Mouse (Mus musculus) thymus, adult 2 months (tissue): ENCODE data around the gene Eipr1. TPM values are rescaled to one million over a fixed set of nuclear protein-coding genes. Genes with fewer than 3 reads are reported as not detected.
"Not testable (repeated sequence)": the region's sequence is repeated elsewhere in the genome, so short reads cannot be mapped to it uniquely, and the experiment has no call there.

Experiments
- DNase-seq: peaks from one replicate; pipeline ENCODE4 v3.0.0; 2021
- H3K27ac ChIP-seq: fragments of 200-500 bp; 2 replicates; pipeline ENCODE4 v1.5.1; 2012; ENCODE audit warnings: low read length, control low read depth; ENCODE audit not compliant: control insufficient read depth, insufficient read depth
- H3K27me3 ChIP-seq: fragments of 200-500 bp; 2 replicates; pipeline ENCODE4 v1.6.1; 2012; ENCODE audit warnings: mild to moderate bottlenecking, low read length, moderate library complexity, mixed read lengths; ENCODE audit not compliant: control insufficient read depth, insufficient read depth
- H3K36me3 ChIP-seq: fragments of 200-500 bp; 2 replicates; pipeline ENCODE4 v1.6.1; 2012; ENCODE audit warnings: mild to moderate bottlenecking, low read length, moderate library complexity; ENCODE audit not compliant: control insufficient read depth, insufficient read depth
- H3K4me1 ChIP-seq: fragments of 200-500 bp; replicated peaks from 2 replicates; pipeline ENCODE4 v1.6.1; 2012; ENCODE audit warnings: low read length; ENCODE audit not compliant: control insufficient read depth, insufficient read depth
- H3K4me3 ChIP-seq: fragments of 200-500 bp; 2 replicates; pipeline ENCODE4 v1.5.1; 2012; ENCODE audit warnings: mild to moderate bottlenecking, low read length, control low read depth, moderate library complexity; ENCODE audit not compliant: control insufficient read depth, insufficient read depth
- CTCF ChIP-seq: fragments of 200-500 bp; IDR thresholded peaks from 2 replicates; pipeline ENCODE4 v1.5.1; 2012; ENCODE audit warnings: mild to moderate bottlenecking, control low read depth, low read length, moderate library complexity, borderline replicate concordance; ENCODE audit not compliant: control insufficient read depth, poor library complexity, insufficient read depth; ENCODE audit errors: extremely low read depth
- POLR2A ChIP-seq: fragments of 200-500 bp; IDR thresholded peaks from 2 replicates; pipeline ENCODE4 v1.6.1; 2012; ENCODE audit warnings: mild to moderate bottlenecking, low read length, control low read depth, moderate library complexity; ENCODE audit not compliant: control insufficient read depth, poor library complexity, insufficient read depth; ENCODE audit errors: extremely low read depth
- WGBS: fragments of 180-500 bp; shearing (Covaris S2); methylation state at CpG from one replicate; pipeline ENCODE4 v1.1.7; 2018; 5-methylcytosine and 5-hydroxymethylcytosine counted together
- polyA plus RNA-seq: library from polyadenylated mRNA; depleted of rRNA; stranded (reverse); fragments of >200 nt; gene quantifications from 2 replicates; pipeline ENCODE4 v1.2.3, GENCODE M21; 2012; rRNA removed

Eipr1 gene
- polyA plus RNA-seq, 1 experiment = 66.8 TPM

DNA sequence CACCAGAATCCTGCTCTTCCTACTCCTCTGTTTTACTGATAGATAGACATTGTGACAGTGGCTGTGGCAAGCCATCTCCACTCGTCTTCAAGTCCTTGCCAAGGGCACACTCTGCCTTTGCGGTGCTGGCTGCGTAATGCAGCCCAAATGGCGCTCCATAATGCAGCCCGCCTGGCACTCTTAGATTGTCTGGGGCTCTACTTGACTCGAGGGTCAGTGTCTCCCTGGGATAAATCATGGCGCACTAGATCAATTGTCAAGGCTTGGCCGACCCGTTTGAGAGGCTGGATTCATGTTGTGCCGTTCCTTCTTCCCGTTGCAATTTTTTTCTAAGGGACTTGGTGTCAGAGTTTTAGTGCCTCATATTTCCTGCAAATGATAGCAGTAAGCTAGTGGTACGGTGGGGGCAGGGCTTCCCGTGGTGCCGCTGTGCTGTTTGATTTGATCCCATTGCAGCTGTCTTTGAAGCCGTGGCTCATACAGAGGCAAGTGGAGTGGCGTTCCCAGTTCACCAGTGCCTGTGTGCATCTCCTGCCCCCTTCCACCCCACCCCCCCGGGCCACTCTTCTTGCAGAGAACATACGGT lies 160.8 kb downstream of the Eipr1 start:
- Histone ChIP-seq H3K27me3 (no peaks in the 10 kb centered on the region), H3K27ac (no peak overlapping the region), H3K4me3 (no peak overlapping the region), H3K36me3 (no peaks in the 10 kb centered on the region), H3K4me1 (no peaks in the 10 kb centered on the region)
- 83% methylated on average over 18 of the region's 18 CpGs for WGBS
- DNase-seq = no peak
- TF ChIP-seq POLR2A (no peak), CTCF (no peak)

DNA sequence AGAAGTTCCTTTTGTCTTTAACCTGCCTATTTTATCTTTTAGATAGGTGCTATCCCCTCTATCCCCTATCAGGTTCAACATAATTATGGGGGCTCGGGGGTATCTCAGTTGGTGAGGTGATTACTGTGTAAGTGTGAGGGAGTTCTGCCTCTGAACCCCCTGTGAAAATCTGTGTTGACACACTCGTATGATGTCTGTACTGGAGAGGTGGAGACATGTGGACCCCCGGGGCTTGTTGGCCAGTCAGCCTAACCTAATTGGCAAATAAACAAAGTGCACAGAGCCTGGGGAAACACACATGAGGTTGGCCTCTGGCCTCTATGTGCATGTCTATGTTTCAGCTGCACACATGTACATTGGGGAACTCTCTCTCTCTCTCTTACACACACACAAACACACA lies 161.5 kb downstream of the Eipr1 start:
- WGBS = 96% methylated on average over 3 of the region's 3 CpGs
- no peaks in the 10 kb centered on the region for H3K27me3 ChIP-seq

DNA sequence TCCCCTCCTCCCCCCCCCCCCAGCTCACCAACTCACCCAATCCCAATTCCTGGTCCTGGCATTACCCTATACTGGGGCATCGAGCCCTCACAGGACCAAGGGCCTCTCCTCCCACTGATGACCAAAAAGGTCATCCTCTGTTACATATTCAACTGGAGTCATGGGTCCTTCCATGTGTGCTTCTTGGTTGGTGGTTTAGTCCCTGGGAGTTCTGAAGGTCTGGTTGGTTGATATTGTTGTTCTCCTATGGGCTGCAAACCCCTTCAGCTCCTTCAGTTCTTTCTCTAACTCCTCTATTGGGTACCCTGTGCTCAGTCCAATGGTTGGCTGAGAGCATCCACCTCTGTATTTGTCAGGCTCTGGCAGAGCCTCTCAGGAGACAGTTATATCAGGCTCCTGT lies 162.5 kb downstream of the Eipr1 start:
- DNase-seq, H3K36me3 ChIP-seq, H3K4me3 ChIP-seq, H3K27ac ChIP-seq, H3K4me1 ChIP-seq, H3K27me3 ChIP-seq: not testable (repeated sequence)
- WGBS = 88% methylated on average over 1 of the region's 1 CpGs

More for the DNA sequence above, 161.5 kb downstream of the Eipr1 start:
- Histone ChIP-seq H3K4me3 (no peak overlapping the region), H3K27ac (no peak overlapping the region), H3K4me1 (no peaks in the 10 kb centered on the region), H3K36me3 (no peaks in the 10 kb centered on the region)
- DNase-seq = no peak
- no peak for TF ChIP-seq POLR2A
- TF ChIP-seq CTCF = no peak

Other genes starting within 250 kb of the Eipr1 start
- not detected in 2 replicates for gene Dcdc2c, start 199.4 kb upstream of the Eipr1 start, polyA plus RNA-seq
- 0.09 TPM in 1 of 2 replicates, not detected in the other for gene Allc, start 169.3 kb upstream of the Eipr1 start, polyA plus RNA-seq
- gene Colec11, start 128.4 kb upstream of the Eipr1 start, polyA plus RNA-seq = 0.56 and 1.8 TPM in 2 replicates
- gene Rps7, start 115.8 kb upstream of the Eipr1 start, polyA plus RNA-seq = 351 and 388 TPM in 2 replicates
- 14.9 and 16.1 TPM in 2 replicates for gene Rnaseh1, start 102.2 kb upstream of the Eipr1 start, polyA plus RNA-seq
- 12.4 and 15.8 TPM in 2 replicates for gene Adi1, start 76.6 kb upstream of the Eipr1 start, polyA plus RNA-seq
- gene Trappc12, start 1.3 kb upstream of the Eipr1 start, polyA plus RNA-seq = 33.4 and 47.2 TPM in 2 replicates